Mouse (Mus musculus) lung, adult 10 weeks (tissue): ENCODE results near the gene Tpk1. TPM values are rescaled to one million over a fixed set of nuclear protein-coding genes. Genes with fewer than 3 reads are reported as not detected.

Experiments
- polyA plus RNA-seq: library from polyadenylated mRNA; stranded (reverse); fragments of 350-450 nt; fragmentation: Illumina TruSeq; extraction: RNeasy Lipid Tissue Mini Kit (QIAGEN cat#74804); gene quantifications from one replicate; pipeline ENCODE4 v1.2.3, GENCODE M21; 2014; ENCODE audit warnings: low read depth, low replicate concordance; ENCODE audit not compliant: insufficient read depth

Tpk1 gene
- 3.8 TPM for polyA plus RNA-seq

DNA sequence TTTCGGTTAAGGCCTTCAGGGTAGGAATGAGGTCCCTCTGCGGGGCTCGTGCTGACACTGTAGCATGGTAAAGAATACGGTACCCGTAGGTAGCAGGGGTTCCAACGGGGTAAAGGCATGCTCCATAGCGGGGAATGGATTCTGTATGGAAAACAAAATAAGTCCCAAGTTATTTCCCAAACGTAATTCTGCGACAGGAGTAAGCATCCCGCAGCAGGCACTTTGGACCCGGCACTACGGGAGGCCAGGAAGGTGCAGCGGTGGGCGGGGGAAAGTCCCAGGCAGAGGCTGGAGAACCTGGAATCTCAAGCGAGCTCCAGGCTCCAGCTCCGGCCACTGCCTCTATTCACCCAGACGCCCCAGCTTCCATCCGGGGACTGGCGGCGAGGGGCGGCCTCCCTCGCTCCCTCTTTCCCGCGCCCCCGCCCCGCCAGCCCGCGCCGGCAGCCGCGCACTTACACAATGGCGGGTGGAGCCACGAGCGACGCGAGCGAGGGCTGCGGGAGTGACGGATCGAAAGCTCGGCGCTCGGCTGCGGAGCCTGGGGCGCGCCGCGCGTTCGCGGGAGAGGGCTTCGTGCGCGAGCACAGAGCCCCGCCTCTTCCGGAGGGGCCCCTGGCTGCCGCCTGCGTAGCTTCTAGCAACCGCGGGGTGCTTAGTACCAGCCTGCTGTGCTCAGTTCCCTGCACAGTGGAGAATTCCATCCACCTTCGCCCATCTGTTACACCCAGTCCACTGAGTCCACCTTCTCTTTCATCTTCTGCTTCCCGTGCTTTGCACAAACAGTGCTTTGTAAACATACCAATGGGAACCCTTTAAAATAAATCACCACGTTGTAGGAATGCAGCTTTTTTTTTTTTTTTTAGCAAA is at the start of gene Tpk1:
Gene Tpk1 (minus strand): TSS at position 602 of the 870 bp plus-strand sequence.

DNA sequence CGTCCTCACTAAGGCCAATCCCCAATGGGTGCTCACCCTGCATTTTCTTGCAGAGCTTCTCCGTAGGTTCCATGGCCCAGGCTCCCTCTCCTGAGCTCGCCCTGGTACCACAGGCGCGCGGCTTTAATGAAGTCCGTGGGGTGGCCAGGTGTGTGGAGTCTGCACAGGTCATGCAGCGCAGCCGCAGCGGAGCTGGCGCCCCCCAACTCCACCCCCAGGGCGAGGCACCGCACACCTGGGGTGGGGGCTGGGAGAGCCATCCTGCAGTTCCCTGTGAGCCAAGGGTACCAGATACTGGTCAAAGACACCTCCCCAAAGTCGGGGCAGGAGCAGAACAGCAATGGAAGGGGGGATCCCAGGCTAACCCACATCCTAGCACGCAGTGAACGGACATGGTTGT is 356.6 kb downstream of the Tpk1 start, which contains the start of gene Nobox:
Gene Nobox (minus strand): TSS at position 101 of the 400 bp plus-strand sequence.

